Mouse (Mus musculus) stomach, postnatal 0 days (tissue): ENCODE data around the gene Adad2. TPM values are rescaled to one million over a fixed set of nuclear protein-coding genes. Genes with fewer than 3 reads are reported as not detected.

Experiments used
- ATAC-seq: fragments of 200-750 bp; cut with Nextera tagmentation; 2 replicates; pipeline ENCODE4 v1.8.0; 2017; ENCODE audit not compliant: low FRiP score, low TSS enrichment
- DNase-seq: peaks from one replicate; pipeline ENCODE4 v3.0.0-alpha.2; 2016; ENCODE audit warnings: low spot score
- H3K27ac ChIP-seq: fragments of 300-500 bp; sonication (generic); replicated peaks from 2 replicates; pipeline ENCODE4 v1.5.1; 2014; ENCODE audit warnings: mild to moderate bottlenecking, control low read depth
- H3K27me3 ChIP-seq: fragments of 300-500 bp; sonication (generic); 2 replicates; pipeline ENCODE4 v1.6.1; 2014; ENCODE audit warnings: low read length; ENCODE audit not compliant: control insufficient read depth, insufficient read depth
- H3K36me3 ChIP-seq: fragments of 300-500 bp; sonication (generic); 2 replicates; pipeline ENCODE4 v1.6.1; 2014; ENCODE audit warnings: low read length, mixed read lengths; ENCODE audit not compliant: control insufficient read depth, insufficient read depth
- H3K4me1 ChIP-seq: fragments of 300-500 bp; sonication (generic); replicated peaks from 2 replicates; pipeline ENCODE4 v1.6.1; 2014; ENCODE audit warnings: antibody characterized with exemption; ENCODE audit not compliant: control insufficient read depth, insufficient read depth
- H3K4me2 ChIP-seq: fragments of 300-500 bp; sonication (generic); replicated peaks from 2 replicates; pipeline ENCODE4 v1.6.1; 2014; ENCODE audit warnings: low read depth, mild to moderate bottlenecking, control low read depth, moderate library complexity
- H3K4me3 ChIP-seq: fragments of 300-500 bp; sonication (generic); 2 replicates; pipeline ENCODE4 v1.5.1; 2014; ENCODE audit warnings: low read depth, low read length, control low read depth
- H3K9ac ChIP-seq: fragments of 300-500 bp; sonication (generic); 2 replicates; pipeline ENCODE4 v1.6.1; 2014; ENCODE audit warnings: mild to moderate bottlenecking, low read length, control low read depth, mixed read lengths
- H3K9me3 ChIP-seq: fragments of 300-500 bp; sonication (generic); 2 replicates; pipeline ENCODE4 v1.6.1; 2016; ENCODE audit warnings: low read length; ENCODE audit not compliant: control insufficient read depth
- CTCF ChIP-seq: IDR thresholded peaks from 2 replicates; pipeline ENCODE4 v1.5.1; 2016; ENCODE audit warnings: antibody characterized with exemption, low read depth, mild to moderate bottlenecking, moderate library complexity
- EP300 ChIP-seq: optimal IDR thresholded peaks from 2 replicates; pipeline ENCODE3; 2016; ENCODE audit warnings: antibody characterized with exemption
- WGBS: fragments of 180-500 bp; shearing (Covaris S2); extraction: QIAGEN DNeasy Blood & Tissue Kit; methylation state at CpG from one replicate; pipeline ENCODE4 v1.1.7; 2014; 5-methylcytosine and 5-hydroxymethylcytosine counted together
- polyA plus RNA-seq: library from polyadenylated mRNA; unstranded; fragments of >200 nt; fragmentation: Nextera tagmentation; extraction: Ambion mirVana; gene quantifications from 2 replicates; pipeline ENCODE4 v1.2.1, GENCODE M21; 2015

Gene Adad2
- polyA plus RNA-seq, 1 experiment from 2014 or later: not detected

DNA sequence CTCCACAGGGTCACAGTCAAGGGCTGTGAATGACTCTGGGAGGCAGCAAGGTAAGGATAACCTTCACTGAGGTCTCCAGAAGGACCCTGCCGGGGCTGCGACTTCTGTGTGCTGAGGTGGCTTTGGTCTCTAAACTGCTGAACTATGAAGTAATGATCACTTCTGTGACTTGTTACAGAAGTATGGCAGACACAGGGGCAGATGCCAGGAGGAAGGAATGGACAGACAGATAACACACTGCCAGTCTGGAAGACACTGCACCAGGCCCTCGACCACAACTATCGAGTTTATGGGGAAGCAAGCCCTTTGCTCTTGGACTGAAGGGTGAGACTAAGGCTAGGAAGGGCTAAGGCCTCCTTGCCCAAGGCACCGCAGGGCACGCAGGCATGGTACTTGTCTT is 41.4 kb upstream of the Adad2 start:
- no peak for ATAC-seq
- no peak overlapping the region for H3K4me3 ChIP-seq
- no peak overlapping the region for H3K27ac ChIP-seq
- no peaks in the 10 kb centered on the region; the same call in 1 of the 2 replicates for H3K4me1 ChIP-seq
- H3K36me3 ChIP-seq: no peaks in the 10 kb centered on the region
- TF ChIP-seq CTCF (no peak), EP300 (no peak)
- H3K4me2 ChIP-seq: no peak overlapping the region
- no peaks in the 10 kb centered on the region for H3K9me3 ChIP-seq
- DNase-seq: no peak
- no peaks in the 10 kb centered on the region for H3K27me3 ChIP-seq
- H3K9ac ChIP-seq: no peak overlapping the region
- 77% methylated on average over 6 of the region's 6 CpGs for WGBS

GRCm38 (mm10) chr8:119572411-119572810 is 40.1 kb upstream of the Adad2 start:
- WGBS: 54% methylated on average over 4 of the region's 4 CpGs
- H3K4me3 ChIP-seq: no peak overlapping the region
- peak; percentile 71 for DNase-seq
- H3K4me1 ChIP-seq: no peaks in the 10 kb centered on the region; the same call in 1 of the 2 replicates
- H3K9me3 ChIP-seq: no peaks in the 10 kb centered on the region
- H3K4me2 ChIP-seq: no peak overlapping the region
- no peaks in the 10 kb centered on the region for H3K36me3 ChIP-seq
- TF ChIP-seq EP300 (no peak), CTCF (peak; percentile 28; the same call in 1 of the 2 replicates)
- ATAC-seq: peak; percentile 45; the same call in 1 of the 2 replicates
- H3K27ac ChIP-seq: peak overlapping the region; percentile 67
- no peaks in the 10 kb centered on the region for H3K27me3 ChIP-seq
- no peak overlapping the region for H3K9ac ChIP-seq

DNA sequence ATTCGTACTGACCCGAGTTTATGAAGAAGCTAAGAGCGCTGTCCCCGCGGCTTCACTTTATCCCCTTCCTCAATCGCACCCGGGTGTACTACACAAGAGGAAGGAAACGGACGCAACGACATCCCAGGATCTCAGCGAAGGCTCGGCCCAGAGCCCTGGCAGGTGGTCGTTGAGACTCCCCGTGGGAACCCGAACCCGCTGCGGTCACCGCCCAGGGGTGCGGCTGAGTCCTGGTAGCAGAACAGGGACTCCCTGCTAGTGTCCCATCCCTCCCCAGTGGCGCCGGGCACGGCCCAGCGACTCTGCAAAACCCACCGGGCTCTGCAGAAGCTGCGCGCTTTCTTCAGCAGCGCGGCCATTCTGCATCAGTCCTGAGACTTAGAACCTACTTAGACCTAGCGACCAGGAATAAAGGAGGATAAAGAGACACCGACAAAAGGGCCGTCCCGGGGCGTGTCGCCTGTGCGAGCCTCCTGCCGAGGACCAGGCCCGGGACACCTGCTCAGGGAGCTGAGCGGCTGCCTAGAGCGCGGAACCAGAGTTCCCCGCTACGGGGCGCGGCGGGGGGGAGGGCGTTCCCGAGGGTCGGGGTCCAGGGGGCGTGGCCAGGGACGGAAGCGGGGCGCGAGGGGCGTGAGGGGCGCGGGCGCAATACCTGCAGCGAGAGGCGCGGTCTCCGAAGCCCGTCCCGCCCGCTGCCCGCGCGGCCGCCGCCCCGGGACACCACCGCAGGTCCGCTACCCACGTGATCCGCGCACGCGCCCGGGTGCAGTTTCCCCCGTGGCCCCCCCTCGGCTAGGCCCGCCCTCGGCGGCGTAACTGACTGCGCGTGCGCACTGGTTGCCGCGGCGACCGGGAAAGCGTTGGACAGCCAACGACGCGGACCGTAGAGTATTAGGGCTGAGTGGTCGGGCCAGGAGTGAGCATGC is 37.8 kb upstream of the Adad2 start, which contains the start of the genes Hsdl1 and Dnaaf1:
Gene Hsdl1 (minus strand): TSS at position 747 of the 929 bp plus-strand sequence.
Gene Dnaaf1 (plus strand): TSS at position 799 of the 929 bp plus-strand sequence.
- TF ChIP-seq EP300 (no peak), CTCF (peak; percentile 54)
- Histone ChIP-seq H3K27ac (peak within 1 kb of the TSS; percentile 45; the same call in 1 of the 2 replicates), H3K4me2 (peak within 1 kb of the TSS; percentile 98), H3K4me1 (no peaks in the 10 kb centered on the region; the same call in 1 of the 2 replicates), H3K27me3 (no peaks in the 10 kb centered on the region), H3K4me3 (peak within 1 kb of the TSS; percentile 65), H3K9me3 (no peaks in the 10 kb centered on the region), H3K36me3 (no peaks in the 10 kb centered on the region), H3K9ac (peak within 1 kb of the TSS; percentile 65)
- WGBS: 1% methylated on average over 74 of the region's 97 CpGs
- ATAC-seq: peak; percentile 86
- DNase-seq: peak; percentile 97

DNA sequence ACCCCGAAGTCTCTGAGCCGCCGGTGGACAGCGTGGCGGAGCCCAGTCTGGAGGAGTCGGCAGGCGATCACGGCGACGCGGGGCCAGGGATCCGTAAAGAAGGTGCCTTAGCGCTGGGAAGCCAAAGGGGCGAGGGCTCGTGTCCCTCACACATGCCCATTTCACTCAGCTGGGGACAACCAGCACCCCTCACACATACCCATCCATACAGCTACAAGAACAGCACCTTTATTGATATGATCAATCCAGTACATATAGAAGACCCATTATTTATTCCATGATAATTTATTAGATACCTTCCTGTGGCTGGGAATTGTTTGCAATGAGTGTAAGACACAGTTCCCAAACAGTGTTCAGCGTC is 37.2 kb upstream of the Adad2 start:
- TF ChIP-seq CTCF (no peak), EP300 (no peak)
- H3K27me3 ChIP-seq: no peaks in the 10 kb centered on the region
- no peak overlapping the region for H3K27ac ChIP-seq
- peak overlapping the region; percentile 98 for H3K4me2 ChIP-seq
- WGBS: 2% methylated on average over 16 of the region's 16 CpGs
- ATAC-seq (no peak), DNase-seq (no peak)
- H3K9ac ChIP-seq: peak overlapping the region; percentile 65
- peak overlapping the region; percentile 65 for H3K4me3 ChIP-seq
- no peaks in the 10 kb centered on the region for H3K36me3 ChIP-seq
- H3K9me3 ChIP-seq: no peaks in the 10 kb centered on the region
- H3K4me1 ChIP-seq: no peaks in the 10 kb centered on the region; the same call in 1 of the 2 replicates

GRCm38 (mm10) chr8:119579096-119579495 is 33.5 kb upstream of the Adad2 start:
- TF ChIP-seq EP300 (no peak), CTCF (no peak)
- no peak overlapping the region for H3K4me3 ChIP-seq
- no peaks in the 10 kb centered on the region for H3K9me3 ChIP-seq
- ATAC-seq (no peak), DNase-seq (peak; percentile 69)
- no peak overlapping the region for H3K27ac ChIP-seq
- H3K27me3 ChIP-seq: no peaks in the 10 kb centered on the region
- H3K9ac ChIP-seq: no peak overlapping the region
- no peaks in the 10 kb centered on the region for H3K36me3 ChIP-seq
- no peaks in the 10 kb centered on the region; the same call in 1 of the 2 replicates for H3K4me1 ChIP-seq
- no peak overlapping the region for H3K4me2 ChIP-seq
- WGBS: 25% methylated on average over 13 of the region's 13 CpGs
